Mouse (Mus musculus): ENCODE measurements around the gene Olfr679.
"Not testable (repeated sequence)": the region's sequence is repeated elsewhere in the genome, so short reads cannot be mapped to it uniquely, and the experiment has no call there.

The Olfr679 gene

DNA sequence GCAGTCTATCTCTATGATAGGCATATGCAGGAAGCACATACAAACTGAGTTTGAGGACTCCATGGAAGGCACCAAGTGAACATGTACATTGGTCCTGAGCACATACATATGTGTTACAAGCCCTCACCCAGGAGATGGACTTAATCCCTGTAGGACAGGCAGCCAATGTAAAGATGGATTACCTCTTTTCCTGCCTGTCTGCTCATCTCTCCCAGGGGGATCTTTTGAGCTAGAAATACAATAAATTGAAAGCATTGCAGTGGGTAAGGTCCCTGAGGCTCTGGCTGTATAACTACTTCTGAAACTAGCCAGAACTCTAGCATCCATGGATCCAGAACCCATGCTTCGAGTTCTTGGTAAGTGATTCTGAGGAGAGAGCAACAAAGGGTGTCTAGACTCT lies at the start of gene Olfr679:
Gene Olfr679, plus strand, starts transcription at position 301 of the 400 bp plus-strand sequence.
- no peak for DNase-seq

DNA sequence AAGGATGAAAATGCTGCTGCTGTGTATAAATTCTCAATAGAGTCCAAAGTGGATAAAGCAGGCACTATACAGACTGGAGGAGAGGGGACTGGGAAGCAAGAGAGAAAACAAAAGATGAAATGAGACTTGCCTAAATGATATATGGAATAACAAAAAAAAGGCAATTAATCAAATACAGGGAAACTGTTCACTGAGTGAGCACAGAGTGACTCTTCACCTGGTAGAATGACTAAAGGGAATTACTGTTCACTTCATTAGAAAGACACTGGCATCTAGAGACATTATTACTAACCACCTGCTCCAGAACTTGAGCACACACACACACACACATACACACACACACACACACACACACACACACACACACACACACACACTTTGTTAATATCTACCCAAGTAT lies 48.6 kb upstream of the Olfr679 start, which contains the start of gene Olfr676:
Gene Olfr676, plus strand, starts transcription at position 301 of the 400 bp plus-strand sequence.
- DNase-seq = no peak

DNA sequence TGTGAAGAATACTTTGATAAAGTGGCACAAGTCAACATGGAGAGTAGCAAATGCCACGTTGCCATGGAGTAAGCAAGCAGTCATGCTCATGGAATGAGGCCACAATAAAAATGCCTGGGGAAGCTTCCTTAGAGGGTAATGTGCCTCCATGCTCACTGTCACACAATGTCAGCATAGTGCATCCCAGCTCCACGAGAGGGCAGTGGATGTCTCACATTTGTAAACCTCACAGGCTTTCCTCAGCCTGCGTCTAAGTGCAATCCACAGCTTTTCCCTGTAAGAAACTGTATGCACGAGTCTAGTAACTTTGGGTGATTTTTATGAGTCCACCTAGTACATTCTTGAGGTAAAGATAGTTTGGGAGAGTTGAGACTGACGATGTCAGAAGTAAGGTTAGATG lies 47.2 kb upstream of the Olfr679 start:
- DNase-seq = not testable (repeated sequence)

DNA sequence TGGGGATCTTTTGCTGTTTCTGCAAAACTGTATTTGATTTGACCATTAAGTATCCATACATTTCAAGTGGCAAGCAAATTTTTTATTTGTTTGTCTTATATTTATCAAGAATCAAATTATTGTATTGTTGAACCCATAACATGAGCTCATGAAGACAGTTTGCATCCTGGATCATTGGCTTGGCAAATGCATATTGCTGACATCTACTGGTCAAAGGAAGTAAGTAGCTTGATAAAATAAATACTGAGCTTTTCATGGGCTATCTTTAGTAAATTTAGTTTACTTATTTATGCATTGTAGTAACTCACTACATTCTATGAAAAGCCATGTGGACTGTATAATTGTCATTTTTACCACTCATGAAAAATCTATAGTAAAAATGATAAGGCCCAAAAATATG lies 22.1 kb upstream of the Olfr679 start:
- DNase-seq = no peak

DNA sequence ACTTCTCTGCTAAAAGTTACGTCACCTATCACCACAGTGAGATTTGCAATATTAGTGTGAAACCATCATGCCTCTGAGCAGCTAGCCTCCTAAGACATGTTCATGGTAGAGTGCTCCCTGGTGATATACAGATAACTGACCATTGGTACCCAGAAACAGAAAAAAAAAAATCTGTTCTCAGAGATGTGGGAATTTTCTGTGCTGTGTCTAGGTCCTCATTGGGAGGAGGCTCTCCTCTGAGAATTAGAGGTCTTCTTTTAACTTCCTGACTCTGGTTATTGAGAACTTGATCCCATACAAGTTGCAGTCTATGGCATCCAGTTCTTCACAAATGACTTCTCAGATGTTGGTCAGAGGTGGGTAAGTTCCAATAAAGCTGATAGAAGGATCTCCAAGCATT lies 16.8 kb upstream of the Olfr679 start, which contains the start of gene Olfr678:
Gene Olfr678, plus strand, starts transcription at position 301 of the 400 bp plus-strand sequence.
- DNase-seq = no peak

DNA sequence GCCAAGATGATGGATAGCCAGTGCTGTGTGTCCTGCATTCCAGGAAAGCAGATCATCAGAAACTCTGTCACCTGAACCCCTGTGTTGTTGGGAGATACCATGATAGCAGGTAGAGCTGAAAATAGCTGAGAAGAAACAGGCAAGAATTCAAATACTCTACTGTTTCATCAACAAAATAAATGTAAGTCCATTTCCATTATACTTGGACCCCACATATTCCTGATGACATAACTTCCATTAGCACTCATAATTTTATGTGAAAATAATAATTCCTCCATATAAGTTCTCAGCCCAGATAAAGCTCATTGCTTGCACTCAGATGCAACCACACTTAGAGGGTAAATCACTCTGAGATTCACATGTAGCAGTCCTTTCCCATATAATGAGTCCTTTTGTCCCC lies 11.7 kb downstream of the Olfr679 start, which contains the start of gene Olfr680-ps1:
Gene Olfr680-ps1, minus strand, starts transcription at position 101 of the 400 bp plus-strand sequence.
- not testable (repeated sequence) for DNase-seq

DNA sequence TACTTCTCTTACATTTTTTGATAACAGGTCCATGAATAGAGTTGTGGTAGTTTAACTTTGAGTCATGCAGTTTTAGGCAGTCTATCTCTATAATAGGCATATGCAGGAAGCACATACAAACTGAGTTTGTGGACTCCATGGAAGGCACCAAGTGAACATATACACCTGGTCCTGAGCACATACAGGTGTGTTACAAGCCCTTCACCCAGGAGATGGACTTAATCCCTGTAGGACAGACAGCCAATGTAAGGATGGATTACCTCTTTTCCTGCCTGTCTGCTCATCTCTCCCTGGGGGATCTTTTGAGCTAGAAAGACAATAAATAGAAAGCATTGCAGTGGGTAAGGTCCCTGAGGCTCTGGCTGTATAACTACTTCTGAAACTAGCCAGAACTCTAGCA lies 35.5 kb downstream of the Olfr679 start, which contains the start of gene Olfr681:
Gene Olfr681, plus strand, starts transcription at position 301 of the 400 bp plus-strand sequence.
- DNase-seq = no peak

All from cerebellum, adult 9-11 months (tissue).